Mouse (Mus musculus) lung, postnatal 36 days (tissue): ENCODE measurements around the gene Olfr1499.
"Not testable (repeated sequence)": the region's sequence is repeated elsewhere in the genome, so short reads cannot be mapped to it uniquely, and the experiment has no call there.

Experiments used
- DNase-seq: peaks from one replicate; pipeline ENCODE4 v3.0.0; 2022; ENCODE audit warnings: mixed read lengths

Gene Olfr1499

GRCm38 (mm10) chr19:13819347-13819746, at the start of gene Olfr1499:
Olfr1499 (minus strand) TSS chr19:13819447.
- no peak for DNase-seq

- DNase-seq, result no peak
Measured at GRCm38 (mm10) chr19:13861495-13861894, 42.2 kb upstream of the Olfr1499 start, which contains the start of gene Olfr1502. Olfr1502 (plus strand) TSS chr19:13861795.

GRCm38 (mm10) chr19:13850592-13850991, 31.3 kb upstream of the Olfr1499 start, which contains the start of gene Olfr1501:
Olfr1501 (minus strand) TSS chr19:13850692.
- DNase-seq, result not testable (repeated sequence)

- DNase-seq, result no peak
Measured at GRCm38 (mm10) chr19:13830388-13830787, 11.1 kb upstream of the Olfr1499 start, which contains the start of gene Olfr1500. Olfr1500 (minus strand) TSS chr19:13830488.

- no peak for DNase-seq
Measured at GRCm38 (mm10) chr19:13828447-13828846, 9.2 kb upstream of the Olfr1499 start.

- DNase-seq, result no peak
Measured at GRCm38 (mm10) chr19:13820847-13821246, 1.6 kb upstream of the Olfr1499 start.

- no peak for DNase-seq
Measured at GRCm38 (mm10) chr19:13818827-13819226, 420 bp downstream of the Olfr1499 start.

- no peak for DNase-seq
Measured at GRCm38 (mm10) chr19:13812823-13813222, 6.4 kb downstream of the Olfr1499 start.

- DNase-seq, result not testable (repeated sequence)
Measured at GRCm38 (mm10) chr19:13805486-13805885, 13.8 kb downstream of the Olfr1499 start.

- no peak for DNase-seq
Measured at GRCm38 (mm10) chr19:13798102-13798501, 21.1 kb downstream of the Olfr1499 start, which contains the start of gene Olfr1497. Olfr1497 (minus strand) TSS chr19:13798202.

GRCm38 (mm10) chr19:13777578-13777977, 41.7 kb downstream of the Olfr1499 start, which contains the start of gene Olfr1496:
Olfr1496 (plus strand) TSS chr19:13777878.
- no peak for DNase-seq

GRCm38 (mm10) chr19:13768565-13769276, 50.5 kb downstream of the Olfr1499 start:
- DNase-seq, result no peak

- no peak for DNase-seq
Measured at GRCm38 (mm10) chr19:13764306-13764705, 54.9 kb downstream of the Olfr1499 start, which contains the start of gene Olfr1495. Olfr1495 (plus strand) TSS chr19:13764606.
